Comparison of ENCODE assay signal across 7 mouse cellular contexts in genomic region chr13:52154844-52155587, GRCm38 (mm10).
A peak's percentile ranks its signal among the peaks of the same experiment; 100 is the strongest.
DNase-seq lines count a peak whose midpoint lies in the region; ATAC-seq lines count a peak whose summit lies in the region.

No protein-coding gene starts in this region.

- DNase-seq in neural tube, embryonic 11.5 days (ENCODE audit: low spot score): peak; percentile 23
- DNase-seq in neural tube, embryonic 10.5 days (ENCODE audit: extremely low spot score, low spot score): no peak
- DNase-seq in embryo, embryonic 11.5 days (ENCODE audit: low read depth, low spot score): peak; percentile 22
- DNase-seq in intestine, embryonic 14.5 days (ENCODE audit: low spot score): peak; percentile 58
- peak; percentile 18 to 26 for DNase-seq in left cerebral cortex, adult 18-20 months (ENCODE audit: low spot score in 2 of 2)

- H3K4me2 ChIP-seq in neural tube, embryonic 11.5 days (ENCODE audit: low read depth): no peak overlapping the region
- no peak overlapping the region; the same call in 1 of the 2 replicates for H3K4me2 ChIP-seq in intestine, embryonic 14.5 days (ENCODE audit: low read length)
- H3K4me2 ChIP-seq in midbrain, embryonic 16.5 days (ENCODE audit: low read length): peak overlapping the region; percentile 41

- no peaks in the 10 kb centered on the region for H3K36me3 ChIP-seq in neural tube, embryonic 11.5 days (ENCODE audit: control insufficient read depth, insufficient read depth, low read length)
- H3K36me3 ChIP-seq in intestine, embryonic 14.5 days (ENCODE audit: control insufficient read depth, insufficient read depth, low read length): no peaks in the 10 kb centered on the region
- H3K36me3 ChIP-seq in midbrain, embryonic 16.5 days (ENCODE audit: control insufficient read depth, insufficient read depth, low read length): no peaks in the 10 kb centered on the region

- peaks cover 4% of the 10 kb centered on the region; the same call in 1 of the 2 replicates for H3K4me1 ChIP-seq in neural tube, embryonic 11.5 days (ENCODE audit: control insufficient read depth, insufficient read depth, low read length)
- H3K4me1 ChIP-seq in intestine, embryonic 14.5 days (replicated peaks; ENCODE audit: control insufficient read depth, insufficient read depth, low read length): peaks cover 14% of the 10 kb centered on the region
- peaks cover 16% of the 10 kb centered on the region; the same call in 1 of the 2 replicates for H3K4me1 ChIP-seq in midbrain, embryonic 16.5 days (ENCODE audit: control insufficient read depth, insufficient read depth, low read length)

- H3K4me3 ChIP-seq in neural tube, embryonic 11.5 days (ENCODE audit: low read depth, low read length): no peak overlapping the region
- no peak overlapping the region for H3K4me3 ChIP-seq in intestine, embryonic 14.5 days (ENCODE audit: low read depth, low read length)
- H3K4me3 ChIP-seq in midbrain, embryonic 16.5 days (ENCODE audit: low read depth, low read length): no peak overlapping the region

- no peak overlapping the region for H3K9ac ChIP-seq in neural tube, embryonic 11.5 days (ENCODE audit: low read length)
- H3K9ac ChIP-seq in intestine, embryonic 14.5 days (ENCODE audit: low read length): no peak overlapping the region
- no peak overlapping the region for H3K9ac ChIP-seq in midbrain, embryonic 16.5 days (ENCODE audit: low read depth, low read length)

- H3K27me3 ChIP-seq in neural tube, embryonic 11.5 days (ENCODE audit: control insufficient read depth, insufficient read depth, low read length): no peaks in the 10 kb centered on the region
- H3K27me3 ChIP-seq in intestine, embryonic 14.5 days (replicated peaks; ENCODE audit: control insufficient read depth, insufficient read depth, low read length): no peaks in the 10 kb centered on the region
- no peaks in the 10 kb centered on the region for H3K27me3 ChIP-seq in midbrain, embryonic 16.5 days (ENCODE audit: control insufficient read depth, insufficient read depth, low read depth, low read length)

- no peaks in the 10 kb centered on the region for H3K9me3 ChIP-seq in neural tube, embryonic 11.5 days (ENCODE audit: control insufficient read depth, low read length)
- no peaks in the 10 kb centered on the region for H3K9me3 ChIP-seq in intestine, embryonic 14.5 days (ENCODE audit: control insufficient read depth, low read length)
- H3K9me3 ChIP-seq in midbrain, embryonic 16.5 days (replicated peaks; ENCODE audit: control insufficient read depth, low read length, poor library complexity, severe bottlenecking): no peaks in the 10 kb centered on the region

- WGBS in neural tube, embryonic 11.5 days: 52% methylated on average over 14 of the region's 14 CpGs
- 28% methylated on average over 14 of the region's 14 CpGs for WGBS in intestine, embryonic 14.5 days
- 40% methylated on average over 14 of the region's 14 CpGs for WGBS in midbrain, embryonic 16.5 days

- no peak for ATAC-seq in neural tube, embryonic 11.5 days (ENCODE audit: insufficient read depth, low FRiP score, low TSS enrichment)
- ATAC-seq in intestine, embryonic 14.5 days (replicated peaks; ENCODE audit: low FRiP score, low TSS enrichment, low read depth): 0 out of 2 replicates have a peak, but pooled peaks have one; percentile 32
- peak; percentile 94 for ATAC-seq in midbrain, embryonic 16.5 days
- no peak for ATAC-seq in erythroid progenitor cell, adult 5-6 weeks (replicated peaks; ENCODE audit: low FRiP score, poor library complexity, severe bottlenecking)

- H3K27ac ChIP-seq in neural tube, embryonic 11.5 days (ENCODE audit: low read depth, low read length): no peak overlapping the region
- H3K27ac ChIP-seq in intestine, embryonic 14.5 days (ENCODE audit: low read depth): no peak overlapping the region
- H3K27ac ChIP-seq in midbrain, embryonic 16.5 days (ENCODE audit: low read length): peak overlapping the region; percentile 62

Comparison
In these comparisons a context has a peak if more than half of its experiments do, and no peak if none do; other contexts are left out.
1. ATAC-seq: peak in intestine, embryonic 14.5 days (single experiment) and midbrain, embryonic 16.5 days (single experiment); none in neural tube, embryonic 11.5 days (single experiment) and erythroid progenitor cell, adult 5-6 weeks (single experiment).